ENCODE assay signal across 7 mouse cellular contexts in the genomic region with DNA sequence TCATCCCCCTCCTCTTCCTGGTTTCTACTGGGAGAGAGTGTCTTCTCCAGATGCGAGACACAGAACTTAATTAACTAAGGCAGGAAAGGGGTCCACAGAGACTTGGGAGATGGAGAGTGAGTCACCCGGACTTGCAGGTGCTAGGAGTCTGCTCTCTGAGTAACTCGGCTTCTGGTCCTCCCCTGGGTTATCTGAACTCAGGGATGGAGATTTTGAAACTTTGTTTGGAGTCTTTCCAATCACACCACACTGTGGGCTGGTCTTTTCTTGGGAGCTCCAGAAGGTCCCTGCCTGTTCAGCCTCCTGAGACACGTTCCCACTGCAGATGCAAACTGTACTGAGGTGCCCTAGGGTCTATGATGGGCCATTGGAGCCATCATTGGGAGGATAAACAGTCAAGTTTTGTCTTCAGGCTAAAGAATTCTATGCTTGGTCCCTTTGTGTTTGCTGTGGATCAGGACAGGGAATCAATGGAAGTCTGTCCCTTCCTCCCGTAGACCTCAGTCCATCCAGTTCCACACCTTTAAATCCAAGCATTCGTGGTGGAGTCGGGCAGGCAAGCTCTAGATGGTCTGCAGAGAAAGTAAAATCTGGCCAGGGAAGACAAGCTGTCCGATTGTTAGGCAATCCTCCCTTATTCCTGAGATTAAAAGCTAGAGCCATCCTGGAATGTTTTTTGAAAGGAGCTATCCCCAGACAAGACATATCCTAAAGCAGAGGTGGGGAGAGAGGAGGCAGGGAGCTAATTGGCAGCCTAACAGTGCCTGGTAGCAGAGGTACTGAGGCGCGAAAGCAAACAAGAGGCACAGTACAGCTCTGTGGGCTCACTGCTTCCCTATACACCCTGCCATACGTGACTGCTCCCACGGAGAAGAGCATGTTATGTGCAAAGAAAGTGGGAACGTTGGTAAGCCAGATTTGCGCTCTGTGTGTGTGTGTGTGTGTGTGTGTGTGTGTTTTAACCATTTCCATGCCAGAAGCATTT. TPM values are rescaled to one million over a fixed set of nuclear protein-coding genes. Genes with fewer than 3 reads are reported as not detected.
DNase-seq lines count a peak whose midpoint lies in the region; ATAC-seq and TF ChIP-seq lines count a peak whose summit lies in the region.

No protein-coding gene starts in this region.

- no peak overlapping the region for H3K27ac ChIP-seq in forebrain, embryonic 15.5 days (replicated peaks)
- no peak overlapping the region for H3K27ac ChIP-seq in kidney, embryonic 16.5 days (ENCODE audit: low read length)
- H3K27ac ChIP-seq in midbrain, postnatal 0 days (ENCODE audit: low read depth, low read length): peak overlapping the region; percentile 43; the same call in 1 of the 2 replicates

- peak overlapping the region; percentile 86 for H3K4me2 ChIP-seq in forebrain, embryonic 15.5 days (replicated peaks)
- H3K4me2 ChIP-seq in kidney, embryonic 16.5 days (replicated peaks; ENCODE audit: low read depth, low read length): peak overlapping the region; percentile 90
- peak overlapping the region; percentile 96 for H3K4me2 ChIP-seq in midbrain, postnatal 0 days (ENCODE audit: low read depth, low read length, poor library complexity, severe bottlenecking)

- peak overlapping the region; percentile 65 for H3K4me3 ChIP-seq in megakaryocyte, embryonic 14.5 days (replicated peaks)
- H3K4me3 ChIP-seq in forebrain, embryonic 15.5 days: peak overlapping the region; percentile 56
- H3K4me3 ChIP-seq in kidney, embryonic 16.5 days (ENCODE audit: low read length): peak overlapping the region; percentile 57
- peak overlapping the region; percentile 72 for H3K4me3 ChIP-seq in midbrain, postnatal 0 days (ENCODE audit: low read depth, low read length)

- peaks cover 9% of the 10 kb centered on the region for H3K9me3 ChIP-seq in megakaryocyte, embryonic 14.5 days
- no peaks in the 10 kb centered on the region for H3K9me3 ChIP-seq in forebrain, embryonic 15.5 days
- peaks cover 6% of the 10 kb centered on the region for H3K9me3 ChIP-seq in kidney, embryonic 16.5 days (ENCODE audit: low read length)
- H3K9me3 ChIP-seq in midbrain, postnatal 0 days (ENCODE audit: low read length): no peaks in the 10 kb centered on the region

- DNase-seq in midbrain, postnatal 0 days (ENCODE audit: low spot score): peak; percentile 21

- H3K4me1 ChIP-seq in megakaryocyte, embryonic 14.5 days: peaks cover 9% of the 10 kb centered on the region
- H3K4me1 ChIP-seq in forebrain, embryonic 15.5 days: peaks cover 17% of the 10 kb centered on the region
- H3K4me1 ChIP-seq in kidney, embryonic 16.5 days (ENCODE audit: insufficient read depth, low read length): peaks cover 11% of the 10 kb centered on the region
- no peaks in the 10 kb centered on the region for H3K4me1 ChIP-seq in midbrain, postnatal 0 days (ENCODE audit: insufficient read depth, low read length)

- TF ChIP-seq CTCF in midbrain, postnatal 0 days (IDR thresholded peaks at IDR 0.05): no peak

- WGBS in forebrain, embryonic 15.5 days: 7% methylated on average over 14 of the region's 14 CpGs
- 10% methylated on average over 14 of the region's 14 CpGs for WGBS in kidney, embryonic 16.5 days
- WGBS in midbrain, postnatal 0 days: 12% methylated on average over 14 of the region's 14 CpGs

- peaks cover 61% of the 10 kb centered on the region for H3K27me3 ChIP-seq in megakaryocyte, embryonic 14.5 days (replicated peaks)
- peaks cover 6% of the 10 kb centered on the region; the same call in 1 of the 2 replicates for H3K27me3 ChIP-seq in forebrain, embryonic 15.5 days
- peaks cover 17% of the 10 kb centered on the region for H3K27me3 ChIP-seq in kidney, embryonic 16.5 days (ENCODE audit: insufficient read depth, low read length)
- H3K27me3 ChIP-seq in midbrain, postnatal 0 days (ENCODE audit: insufficient read depth, low read length): peaks cover 3% of the 10 kb centered on the region; the same call in 1 of the 2 replicates

- H3K36me3 ChIP-seq in megakaryocyte, embryonic 14.5 days (replicated peaks; ENCODE audit: low read length): no peaks in the 10 kb centered on the region
- H3K36me3 ChIP-seq in forebrain, embryonic 15.5 days: no peaks in the 10 kb centered on the region
- H3K36me3 ChIP-seq in kidney, embryonic 16.5 days (ENCODE audit: insufficient read depth, low read length): no peaks in the 10 kb centered on the region
- no peaks in the 10 kb centered on the region for H3K36me3 ChIP-seq in midbrain, postnatal 0 days (ENCODE audit: insufficient read depth, low read length)

- H3K9ac ChIP-seq in forebrain, embryonic 15.5 days (replicated peaks): peak overlapping the region; percentile 56
- H3K9ac ChIP-seq in kidney, embryonic 16.5 days (replicated peaks; ENCODE audit: low read length): peak overlapping the region; percentile 69
- H3K9ac ChIP-seq in midbrain, postnatal 0 days (replicated peaks; ENCODE audit: low read length, poor library complexity, severe bottlenecking): peak overlapping the region; percentile 70

- no peak for ATAC-seq in megakaryocyte, adult 5-6 weeks (ENCODE audit: poor library complexity, severe bottlenecking)
- peak; percentile 59; the same call in 1 of the 2 replicates for ATAC-seq in forebrain, embryonic 15.5 days (replicated peaks)
- peak; percentile 72; the same call in 1 of the 2 replicates for ATAC-seq in kidney, embryonic 16.5 days (ENCODE audit: low FRiP score, low TSS enrichment)
- ATAC-seq in midbrain, postnatal 0 days (ENCODE audit: low FRiP score): peak; percentile 49; the same call in 1 of the 2 replicates
- no peak for ATAC-seq in cerebellum, adult (ENCODE audit: insufficient number of reproducible peaks, low FRiP score, low TSS enrichment)
- no peak for ATAC-seq in CD4-positive, CD25-positive, alpha-beta regulatory T cell, adult 4 months

RNA-seq across cellular contexts. Expression of gene Colgalt2, which starts 1.2 kb away (rescaled TPM):
- polyA plus RNA-seq in megakaryocyte, embryonic 14.5 days (2012; ENCODE audit: insufficient read depth, low replicate concordance): 0.06 TPM in 1 of 2 replicates, not detected in the other
- not detected in 2 replicates for total RNA-seq in megakaryocyte, adult 5-6 weeks (2015)
- total RNA-seq in megakaryocyte, adult 5-6 weeks (2017): not detected in 2 replicates
- polyA plus RNA-seq in forebrain, embryonic 15.5 days (2015; fragmentation: Nextera tagmentation; extraction: Ambion mirVana): 2.5 and 2.7 TPM in 2 replicates
- 2.0 and 2.8 TPM in 2 replicates for polyA plus RNA-seq in kidney, embryonic 16.5 days (2015; fragmentation: Nextera tagmentation; extraction: Ambion mirVana)
- 9.5 and 14.2 TPM in 2 replicates for total RNA-seq in midbrain, postnatal 0 days (2014; rRNA removed)
- 5.3 and 6.3 TPM in 2 replicates for polyA plus RNA-seq in midbrain, postnatal 0 days (2015; fragmentation: Nextera tagmentation; extraction: Ambion mirVana)
- polyA plus RNA-seq in CD4-positive, CD25-positive, alpha-beta regulatory T cell, adult 4 months (2017; shearing (Covaris generic)): not detected

RNA-seq across cellular contexts. Expression of gene Tsen15, which starts 14.4 kb away (rescaled TPM):
- polyA plus RNA-seq in megakaryocyte, embryonic 14.5 days (2012; ENCODE audit: insufficient read depth, low replicate concordance): 27.0 and 43.7 TPM in 2 replicates
- 16.9 and 24.7 TPM in 2 replicates for total RNA-seq in megakaryocyte, adult 5-6 weeks (2015)
- 13.0 and 18.7 TPM in 2 replicates for total RNA-seq in megakaryocyte, adult 5-6 weeks (2017)
- 43.0 and 45.0 TPM in 2 replicates for polyA plus RNA-seq in forebrain, embryonic 15.5 days (2015; fragmentation: Nextera tagmentation; extraction: Ambion mirVana)
- 88.0 and 94.5 TPM in 2 replicates for polyA plus RNA-seq in kidney, embryonic 16.5 days (2015; fragmentation: Nextera tagmentation; extraction: Ambion mirVana)
- total RNA-seq in midbrain, postnatal 0 days (2014; rRNA removed): 17.8 and 43.3 TPM in 2 replicates
- polyA plus RNA-seq in midbrain, postnatal 0 days (2015; fragmentation: Nextera tagmentation; extraction: Ambion mirVana): 43.7 and 50.8 TPM in 2 replicates
- 10 to 100 TPM; 13.7 to 15.0 TPM for polyA plus RNA-seq in CD4-positive, CD25-positive, alpha-beta regulatory T cell, adult 4 months (2017; shearing (Covaris generic))

Comparison
In these comparisons a context has a peak if more than half of its experiments do, and no peak if none do; other contexts are left out.
1. ATAC-seq: peak in forebrain, embryonic 15.5 days (single experiment), kidney, embryonic 16.5 days (single experiment) and midbrain, postnatal 0 days (single experiment); none in megakaryocyte, adult 5-6 weeks (single experiment), cerebellum, adult (single experiment) and CD4-positive, CD25-positive, alpha-beta regulatory T cell, adult 4 months (single experiment).
2. Peak in every context shown above with its lines, with median percentiles within 50 percentile points of each other: H3K4me3 ChIP-seq, H3K4me2 ChIP-seq and H3K9ac ChIP-seq.